Mouse (Mus musculus): Measurements from ENCODE around the gene Nt5c3. TPM values are rescaled to one million over a fixed set of nuclear protein-coding genes. Genes with fewer than 3 reads are reported as not detected.

Nt5c3 gene
- polyA plus RNA-seq, 1 experiment from 2014 or later, result 137 TPM

Other genes starting within 250 kb of the Nt5c3 start
- 108 and 121 TPM in 2 replicates for gene Lsm5, start 219.2 kb downstream of the Nt5c3 start, polyA plus RNA-seq (2015; fragmentation: Nextera tagmentation; extraction: Ambion mirVana)
- 33.6 and 34.4 TPM in 2 replicates for gene Avl9, start 209.0 kb downstream of the Nt5c3 start, polyA plus RNA-seq (2015; fragmentation: Nextera tagmentation; extraction: Ambion mirVana)
- gene Kbtbd2, start 126.1 kb downstream of the Nt5c3 start, polyA plus RNA-seq (2015; fragmentation: Nextera tagmentation; extraction: Ambion mirVana), result 33.7 and 37.0 TPM in 2 replicates
- gene Fkbp9, start 91.9 kb downstream of the Nt5c3 start, polyA plus RNA-seq (2015; fragmentation: Nextera tagmentation; extraction: Ambion mirVana), result 23.3 and 29.2 TPM in 2 replicates
- gene Vmn1r4, start 83 bp upstream of the Nt5c3 start, polyA plus RNA-seq (2015; fragmentation: Nextera tagmentation; extraction: Ambion mirVana), result 0.62 and 0.72 TPM in 2 replicates
- not detected in 2 replicates for gene Vmn1r5, start 46.3 kb upstream of the Nt5c3 start, polyA plus RNA-seq (2015; fragmentation: Nextera tagmentation; extraction: Ambion mirVana)
- not detected in 2 replicates for gene Vmn1r6, start 73.3 kb upstream of the Nt5c3 start, polyA plus RNA-seq (2015; fragmentation: Nextera tagmentation; extraction: Ambion mirVana)
- not detected in 2 replicates for gene Vmn1r7, start 101.4 kb upstream of the Nt5c3 start, polyA plus RNA-seq (2015; fragmentation: Nextera tagmentation; extraction: Ambion mirVana)
- gene Vmn1r8, start 108.4 kb upstream of the Nt5c3 start, polyA plus RNA-seq (2015; fragmentation: Nextera tagmentation; extraction: Ambion mirVana), result not detected in 2 replicates
- not detected in 2 replicates for gene Vmn1r9, start 142.9 kb upstream of the Nt5c3 start, polyA plus RNA-seq (2015; fragmentation: Nextera tagmentation; extraction: Ambion mirVana)
- gene Vmn1r10, start 185.5 kb upstream of the Nt5c3 start, polyA plus RNA-seq (2015; fragmentation: Nextera tagmentation; extraction: Ambion mirVana), result not detected in 2 replicates
- not detected in 2 replicates for gene Vmn1r11, start 209.5 kb upstream of the Nt5c3 start, polyA plus RNA-seq (2015; fragmentation: Nextera tagmentation; extraction: Ambion mirVana)
- not detected in 2 replicates for gene Vmn1r12, start 233.0 kb upstream of the Nt5c3 start, polyA plus RNA-seq (2015; fragmentation: Nextera tagmentation; extraction: Ambion mirVana)

Data from midbrain, embryonic 13.5 days (tissue).